Mouse (Mus musculus): ENCODE measurements around the gene Ttll9.

Gene Ttll9

GRCm38 (mm10) chr2:153014758-153015593, 52.7 kb downstream of the Ttll9 start, which contains the start of gene Pdrg1:
TSS of gene Pdrg1 (minus strand) at chr2:153015427.
- peak; percentile 96 for DNase-seq

- peak in 1 of 2 experiments; percentile 6 for DNase-seq
Measured at GRCm38 (mm10) chr2:153015804-153016203, 53.5 kb downstream of the Ttll9 start.

DNA sequence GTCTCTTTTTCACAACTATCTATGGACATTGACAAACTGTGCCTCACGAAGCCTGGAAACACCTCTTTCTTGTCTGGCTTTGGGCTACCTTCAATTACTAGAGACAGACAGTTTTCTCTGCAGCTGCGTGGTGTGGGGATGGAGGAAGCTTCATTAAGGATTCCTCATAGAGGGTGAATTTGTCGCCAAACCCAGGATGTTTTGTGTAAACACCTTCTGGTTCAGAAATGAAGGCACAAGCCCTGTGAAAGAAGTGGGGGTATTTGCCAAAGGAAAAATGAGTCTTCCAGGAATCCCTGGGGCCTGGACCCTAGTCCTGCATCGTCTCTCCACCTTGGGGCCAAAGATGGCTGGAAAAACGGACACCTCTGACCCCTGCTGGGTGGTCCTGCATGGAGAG, 54.5 kb downstream of the Ttll9 start:
- no peak for DNase-seq

GRCm38 (mm10) chr2:153019355-153019754, 57.1 kb downstream of the Ttll9 start:
- no peak for DNase-seq

GRCm38 (mm10) chr2:153021163-153021562, 58.9 kb downstream of the Ttll9 start:
- DNase-seq = no peak

DNA sequence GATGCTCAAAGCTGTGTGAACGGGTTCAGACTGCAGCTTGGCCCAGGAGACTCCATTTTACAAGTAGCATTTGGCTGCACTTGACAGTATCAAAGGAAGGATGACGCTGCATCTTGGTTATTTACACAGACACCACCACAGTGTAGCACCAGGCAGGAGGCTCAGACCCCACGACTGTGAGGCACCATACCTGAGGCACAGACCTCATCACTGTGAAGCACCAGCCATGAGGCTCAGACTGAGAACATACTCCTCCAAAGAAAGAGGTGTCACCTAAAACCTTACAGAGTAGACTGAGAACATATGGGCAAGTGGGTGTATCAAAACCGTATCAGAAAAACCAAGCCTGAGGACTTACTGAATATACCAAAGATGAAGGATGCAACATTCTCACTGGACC, 60.6 kb downstream of the Ttll9 start:
- DNase-seq = no peak

- no peak for DNase-seq
Measured at GRCm38 (mm10) chr2:153026052-153026451, 63.8 kb downstream of the Ttll9 start.

DNA sequence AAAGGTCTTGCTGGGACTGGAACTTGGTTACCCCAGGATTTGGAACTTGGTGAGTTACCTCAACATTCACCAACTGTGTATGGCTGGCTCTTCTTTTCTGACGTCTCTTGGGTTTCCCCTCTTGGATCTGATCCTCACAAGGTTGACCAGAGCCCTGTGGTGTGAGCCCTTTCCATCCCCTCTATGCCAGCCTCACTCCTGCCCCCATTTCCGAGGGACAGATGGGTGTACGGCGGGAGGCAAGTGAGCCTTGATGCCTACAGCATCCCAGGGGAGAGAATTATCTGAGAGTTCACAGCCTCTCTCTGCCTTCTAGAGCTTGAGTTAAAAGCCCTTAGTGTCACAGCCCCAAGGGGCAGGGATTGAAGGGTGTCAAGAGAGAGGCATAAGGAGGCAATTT, 65.2 kb downstream of the Ttll9 start:
- no peak for DNase-seq

- DNase-seq = no peak
Measured at GRCm38 (mm10) chr2:153030422-153030821, 68.1 kb downstream of the Ttll9 start.

DNA sequence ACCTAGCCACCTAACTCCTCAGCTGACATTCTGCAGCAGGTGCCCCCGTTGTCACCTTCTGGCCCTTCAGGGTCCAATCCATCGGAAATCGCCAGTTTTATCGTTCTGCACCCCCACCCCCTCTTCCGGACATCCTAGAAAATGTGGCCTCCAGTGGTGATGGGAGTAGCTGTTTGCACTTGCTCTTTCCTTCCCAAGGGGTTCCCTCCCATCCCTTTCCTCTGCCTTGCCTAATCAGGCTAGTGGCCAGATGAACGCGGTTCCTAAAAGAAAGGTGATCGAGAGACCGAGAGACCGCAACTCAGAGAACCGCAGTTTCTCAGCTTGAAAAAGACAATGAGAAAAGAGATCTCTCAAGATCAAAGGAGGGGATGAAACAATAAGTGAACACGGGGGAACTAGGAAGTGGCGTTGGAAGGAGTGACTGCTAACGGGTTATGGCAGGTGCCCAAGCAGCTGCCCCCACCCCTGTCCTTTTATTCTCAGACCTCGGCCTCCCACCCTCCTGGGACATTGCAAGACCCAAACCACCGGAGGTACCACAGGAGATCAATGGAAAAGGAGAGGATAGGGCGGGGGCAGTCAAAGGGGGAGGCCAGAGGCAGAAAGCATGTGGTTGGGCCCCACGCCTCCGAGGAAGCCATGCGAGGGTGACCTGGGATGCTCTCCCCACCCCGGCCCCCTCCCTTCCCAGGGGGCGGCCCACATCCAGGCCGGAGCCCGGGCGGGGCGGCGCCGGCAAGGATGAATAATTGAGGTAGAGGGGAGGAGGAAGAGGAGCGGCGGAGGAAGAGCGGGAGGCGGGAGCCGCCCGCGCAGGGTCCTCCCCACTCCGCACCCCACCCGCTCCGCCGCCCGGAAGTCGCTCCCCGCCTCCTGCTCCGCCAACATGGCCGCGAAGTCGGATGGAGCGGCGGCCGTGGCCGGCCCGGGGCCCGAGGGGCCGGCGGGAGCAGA, 69.1 kb downstream of the Ttll9 start, which contains the start of gene Xkr7:
Xkr7 (plus strand) TSS at position 727 of the 957 bp plus-strand sequence.
- DNase-seq = no peak

GRCm38 (mm10) chr2:153032083-153032842, 70.0 kb downstream of the Ttll9 start:
- peak; percentile 80 to 81 for DNase-seq

GRCm38 (mm10) chr2:153032973-153033372, 70.7 kb downstream of the Ttll9 start:
- no peak for DNase-seq

DNA sequence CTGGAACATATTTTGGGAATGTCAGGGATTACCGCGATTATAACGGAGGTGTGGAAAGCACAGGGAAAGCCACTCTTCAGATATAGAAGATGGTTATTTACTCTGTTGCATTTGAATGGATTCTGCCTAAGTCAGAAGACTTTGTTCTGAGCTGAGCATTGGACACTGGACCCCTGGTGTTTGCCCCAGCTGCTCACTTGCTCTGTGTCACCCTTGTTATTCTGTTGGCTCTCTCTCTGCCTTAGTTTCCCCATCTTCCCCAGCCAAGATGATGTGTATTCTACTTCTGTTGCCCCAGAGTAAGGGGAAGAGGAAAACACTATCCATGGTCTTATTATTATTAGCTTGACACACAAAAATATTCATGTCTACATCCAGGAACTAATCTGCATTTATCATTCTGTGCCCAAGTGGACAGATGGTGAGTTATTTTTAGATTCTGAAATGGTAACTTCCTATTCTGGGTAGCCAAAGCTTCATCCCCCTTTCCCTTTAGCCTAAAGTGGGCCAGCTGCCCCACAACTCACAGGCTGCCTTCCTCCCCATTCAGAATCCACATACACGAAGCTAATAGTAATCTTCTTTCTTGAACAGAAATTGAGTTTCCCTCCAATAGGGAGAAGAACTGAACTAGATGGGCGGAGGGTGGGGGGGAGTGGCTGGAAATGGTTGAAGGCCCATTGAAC, 71.4 kb downstream of the Ttll9 start:
- DNase-seq = no peak

DNA sequence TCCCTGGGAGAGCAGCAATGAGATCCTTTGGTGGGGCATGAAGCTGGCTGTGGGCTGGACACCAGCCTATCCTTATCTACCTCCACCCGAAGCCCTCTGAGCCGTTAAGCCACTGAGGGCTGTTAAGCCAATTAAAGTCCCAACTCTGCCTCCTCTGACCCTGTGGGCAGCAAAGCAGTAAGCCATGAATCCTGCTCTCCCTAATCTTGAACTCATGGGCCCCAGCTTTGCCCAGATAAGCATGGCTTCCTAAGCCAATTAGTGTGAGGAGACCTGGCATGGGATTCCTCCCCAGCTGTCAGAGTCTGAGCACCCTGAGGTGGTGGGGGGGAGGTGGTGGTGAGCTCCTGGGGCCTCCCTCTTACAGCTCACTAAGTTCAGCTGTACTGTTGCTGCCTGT, 74.4 kb downstream of the Ttll9 start:
- DNase-seq = no peak

DNA sequence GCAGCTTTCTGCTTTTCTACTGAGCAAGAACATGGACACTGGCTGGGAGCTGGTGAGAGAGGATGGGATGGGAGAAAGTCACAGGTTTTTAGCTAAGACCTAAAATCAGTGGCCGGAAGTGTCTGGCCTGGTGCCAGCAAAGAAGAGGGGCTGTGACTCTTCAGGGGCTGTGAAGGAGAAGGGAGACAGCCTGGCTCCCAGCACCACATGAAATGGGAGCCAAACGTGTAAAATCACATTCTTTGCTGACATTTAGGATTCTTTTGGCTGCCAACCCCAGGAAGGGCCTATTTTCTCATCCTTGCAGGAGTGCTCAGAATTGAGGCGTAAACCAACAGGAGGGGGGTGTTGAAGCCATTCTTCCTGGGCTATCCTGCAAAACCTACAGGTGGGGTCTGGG, 81.6 kb downstream of the Ttll9 start:
- no peak for DNase-seq

DNA sequence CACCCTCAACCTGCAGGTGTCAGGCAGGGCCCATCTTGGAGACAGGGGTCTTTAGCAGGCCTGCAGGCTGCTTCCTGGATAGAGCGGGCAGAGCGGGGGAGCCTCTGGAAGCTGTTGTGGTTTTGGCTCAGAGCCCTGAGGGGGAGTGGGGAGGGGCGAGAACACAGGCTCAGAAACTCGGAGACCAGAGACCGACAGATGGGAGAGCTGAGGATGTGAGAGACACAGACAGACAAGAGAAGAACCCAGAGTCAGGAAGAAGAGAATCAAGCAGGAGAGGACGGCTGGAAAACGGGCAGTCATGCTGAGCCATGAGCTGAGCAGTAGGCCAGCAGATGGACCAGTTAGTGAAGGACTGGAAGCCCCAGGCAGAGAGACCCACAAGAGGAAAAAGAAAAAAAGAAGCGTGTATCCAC, 83.6 kb downstream of the Ttll9 start:
- no peak for DNase-seq

- peak; percentile 41 to 69 for DNase-seq
Measured at GRCm38 (mm10) chr2:153047828-153048465, 85.7 kb downstream of the Ttll9 start.

DNA sequence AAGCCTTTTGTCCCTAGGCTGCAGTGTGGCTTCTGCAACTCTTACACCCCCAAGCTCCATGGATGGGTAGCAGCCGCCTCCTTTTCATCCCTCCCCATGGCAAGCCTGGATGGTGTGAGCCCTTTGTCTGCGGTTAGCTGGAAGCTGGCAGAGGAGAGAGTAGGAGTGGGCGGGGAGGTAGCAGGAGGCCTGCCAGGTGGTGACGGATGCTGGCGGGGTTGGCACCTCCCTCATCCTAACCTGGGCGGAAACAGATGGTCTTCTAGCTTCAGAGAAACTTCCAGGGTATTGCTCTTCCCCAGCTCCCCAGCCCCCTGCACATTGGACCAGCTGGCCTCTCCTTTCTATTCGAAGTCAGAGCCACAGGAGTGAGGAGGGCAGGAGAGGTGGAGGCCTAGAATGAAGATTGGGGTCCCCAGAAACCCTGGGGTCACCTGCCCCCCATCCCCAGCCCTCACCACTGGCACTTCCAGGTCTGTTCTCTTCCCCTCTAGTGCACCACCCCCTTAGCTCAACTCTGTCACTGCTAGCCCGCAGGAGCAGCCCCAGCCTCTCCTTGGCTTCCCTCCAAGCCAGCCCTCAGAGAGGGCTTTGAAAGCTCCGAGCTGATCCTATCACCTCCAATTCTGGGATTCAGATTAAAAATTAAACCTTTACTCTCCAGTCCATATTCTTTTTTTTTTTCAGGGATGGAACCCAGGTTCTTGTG, 87.2 kb downstream of the Ttll9 start:
- DNase-seq = no peak

- no peak for DNase-seq
Measured at GRCm38 (mm10) chr2:153049997-153050358, 87.7 kb downstream of the Ttll9 start.

GRCm38 (mm10) chr2:153051095-153051494, 88.8 kb downstream of the Ttll9 start:
- no peak for DNase-seq

DNA sequence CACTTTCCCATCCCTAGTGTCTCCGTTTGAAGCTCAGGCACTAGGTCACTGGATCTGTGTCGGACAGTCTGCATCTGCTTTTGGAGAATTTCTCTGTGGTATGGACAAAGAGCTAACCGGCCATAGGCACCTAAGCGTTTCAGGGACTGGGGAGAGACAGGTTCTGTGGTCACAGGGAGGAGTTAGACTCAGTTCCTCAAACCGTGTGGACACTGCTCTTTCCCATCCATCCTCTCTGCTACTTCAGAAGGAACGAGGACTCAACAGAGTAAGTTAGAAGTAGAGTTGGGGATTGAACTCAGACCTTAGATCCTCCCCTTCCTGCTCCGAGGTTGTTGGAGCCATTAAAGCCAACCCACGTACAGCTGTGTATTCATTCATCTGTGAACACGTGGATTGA, 89.3 kb downstream of the Ttll9 start:
- DNase-seq = no peak

All from kidney, postnatal 25 days (tissue).